Mouse (Mus musculus) embryonic facial prominence, embryonic 11.5 days (tissue): ENCODE data around the gene Vti1a. TPM values are rescaled to one million over a fixed set of nuclear protein-coding genes. Genes with fewer than 3 reads are reported as not detected.

Experiments
- ATAC-seq: fragments of 200-750 bp; cut with Nextera tagmentation; replicated peaks from 2 replicates; pipeline ENCODE4 v1.8.0; 2017; ENCODE audit warnings: low read depth; ENCODE audit not compliant: insufficient number of reproducible peaks, low FRiP score, low TSS enrichment
- DNase-seq: peaks from one replicate; pipeline ENCODE4 v3.0.0-alpha.2; 2015; ENCODE audit warnings: low spot score
- H3K27ac ChIP-seq: fragments of 300-500 bp; sonication (generic); replicated peaks from 2 replicates; pipeline ENCODE4 v1.5.1; 2014; ENCODE audit warnings: mild to moderate bottlenecking, low read depth, low read length, control low read depth
- H3K27me3 ChIP-seq: fragments of 300-500 bp; sonication (generic); 2 replicates; pipeline ENCODE4 v1.6.1; 2014; ENCODE audit warnings: mild to moderate bottlenecking, low read length, moderate library complexity, mixed read lengths; ENCODE audit not compliant: control insufficient read depth, insufficient read depth
- H3K36me3 ChIP-seq: fragments of 300-500 bp; sonication (generic); replicated peaks from 2 replicates; pipeline ENCODE4 v1.6.1; 2014; ENCODE audit warnings: low read depth, mild to moderate bottlenecking, low read length, moderate library complexity, mixed read lengths; ENCODE audit not compliant: control insufficient read depth, insufficient read depth
- H3K4me1 ChIP-seq: fragments of 300-500 bp; sonication (generic); 2 replicates; pipeline ENCODE4 v1.6.1; 2014; ENCODE audit warnings: low read length, mixed read lengths; ENCODE audit not compliant: control insufficient read depth, insufficient read depth
- H3K4me2 ChIP-seq: fragments of 300-500 bp; sonication (generic); 2 replicates; pipeline ENCODE4 v1.6.1; 2014; ENCODE audit warnings: low read depth, mild to moderate bottlenecking, control low read depth, low read length, moderate library complexity
- H3K4me3 ChIP-seq: fragments of 300-500 bp; sonication (generic); 2 replicates; pipeline ENCODE4 v1.5.1; 2014; ENCODE audit warnings: low read depth, low read length, control low read depth
- H3K9ac ChIP-seq: fragments of 300-500 bp; sonication (generic); replicated peaks from 2 replicates; pipeline ENCODE4 v1.6.1; 2014; ENCODE audit warnings: mild to moderate bottlenecking, control low read depth, low read length
- H3K9me3 ChIP-seq: fragments of 300-500 bp; sonication (generic); replicated peaks from 2 replicates; pipeline ENCODE4 v1.6.1; 2016; ENCODE audit warnings: mild to moderate bottlenecking, low read length, inconsistent platforms, mixed read lengths; ENCODE audit not compliant: control insufficient read depth
- WGBS: fragments of 180-500 bp; shearing (Covaris S2); extraction: QIAGEN DNeasy Blood & Tissue Kit; methylation state at CpG from one replicate; pipeline ENCODE4 v1.1.7; 2014; 5-methylcytosine and 5-hydroxymethylcytosine counted together
- polyA plus RNA-seq: library from polyadenylated mRNA; unstranded; fragments of >200 nt; fragmentation: Nextera tagmentation; extraction: Ambion mirVana; gene quantifications from 2 replicates; pipeline ENCODE4 v1.2.1, GENCODE M21; 2014

Gene Vti1a
- polyA plus RNA-seq, 1 experiment from 2014 or later: 22.4 TPM

DNA sequence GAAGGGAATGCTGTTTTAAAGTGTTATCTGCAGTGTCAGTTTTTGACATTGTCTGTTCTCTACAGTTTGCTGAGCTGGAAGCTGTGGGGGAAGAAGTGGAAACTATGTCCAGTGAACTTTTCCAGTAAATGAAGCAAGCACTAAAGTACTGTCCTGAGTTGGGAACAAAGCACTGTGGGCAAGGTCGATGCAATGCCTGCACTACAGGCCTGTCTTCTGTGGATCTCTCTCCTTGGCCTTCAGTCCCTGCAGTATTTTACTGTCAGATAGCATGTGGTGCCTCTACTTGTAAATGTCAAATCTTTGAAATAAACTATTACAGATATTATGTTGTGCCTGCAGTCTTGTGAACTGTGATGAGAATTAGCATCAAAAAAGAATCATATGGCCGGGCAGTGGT, 19.8 kb upstream of the Vti1a start:
- H3K9ac ChIP-seq: no peak overlapping the region
- H3K4me1 ChIP-seq: no peaks in the 10 kb centered on the region
- H3K9me3 ChIP-seq: no peaks in the 10 kb centered on the region
- no peak overlapping the region for H3K4me2 ChIP-seq
- H3K4me3 ChIP-seq: no peak overlapping the region
- DNase-seq (no peak), ATAC-seq (no peak)
- peaks cover 7% of the 10 kb centered on the region for H3K36me3 ChIP-seq
- H3K27me3 ChIP-seq: no peaks in the 10 kb centered on the region
- 89% methylated on average over 2 of the region's 2 CpGs for WGBS
- no peak overlapping the region for H3K27ac ChIP-seq

- H3K27ac ChIP-seq: no peak overlapping the region
- peaks cover 7% of the 10 kb centered on the region for H3K36me3 ChIP-seq
- no peaks in the 10 kb centered on the region for H3K9me3 ChIP-seq
- H3K9ac ChIP-seq: no peak overlapping the region
- no peak overlapping the region for H3K4me3 ChIP-seq
- H3K4me2 ChIP-seq: no peak overlapping the region
- ATAC-seq (no peak), DNase-seq (no peak)
- 89% methylated on average over 2 of the region's 2 CpGs for WGBS
- H3K4me1 ChIP-seq: no peaks in the 10 kb centered on the region
- no peaks in the 10 kb centered on the region for H3K27me3 ChIP-seq
These were observed 18.6 kb upstream of the Vti1a start for GRCm38 (mm10) chr19:55297489-55297888.

DNA sequence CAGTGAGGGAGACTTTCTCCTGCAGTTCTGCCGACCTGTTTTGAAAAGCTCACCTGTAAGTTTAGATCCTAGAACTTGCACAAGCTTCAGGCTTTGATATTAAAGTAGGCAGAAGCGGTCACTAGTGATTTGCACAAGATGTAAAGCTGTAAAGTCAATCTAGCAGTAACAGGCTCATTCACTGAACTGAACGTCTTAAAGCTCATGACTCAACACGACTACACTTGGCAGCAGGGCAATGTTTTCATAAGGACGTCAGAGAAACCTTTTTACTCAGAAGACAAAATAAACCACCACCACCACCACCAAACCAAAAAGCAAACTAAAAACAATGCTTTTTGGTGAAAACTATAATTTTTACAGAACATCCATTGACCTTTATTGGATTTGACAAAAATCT, 18.1 kb upstream of the Vti1a start:
- DNase-seq: no peak
- H3K36me3 ChIP-seq: peaks cover 7% of the 10 kb centered on the region
- no peaks in the 10 kb centered on the region for H3K27me3 ChIP-seq
- no peak overlapping the region for H3K27ac ChIP-seq
- H3K4me3 ChIP-seq: no peak overlapping the region
- H3K4me2 ChIP-seq: no peak overlapping the region
- ATAC-seq: no peak
- H3K9me3 ChIP-seq: no peaks in the 10 kb centered on the region
- H3K9ac ChIP-seq: no peak overlapping the region
- WGBS: 82% methylated on average over 5 of the region's 5 CpGs
- no peaks in the 10 kb centered on the region for H3K4me1 ChIP-seq

- no peak for DNase-seq
- Histone ChIP-seq H3K27ac (no peak overlapping the region), H3K4me2 (no peak overlapping the region), H3K9me3 (no peaks in the 10 kb centered on the region), H3K9ac (no peak overlapping the region), H3K4me1 (no peaks in the 10 kb centered on the region), H3K27me3 (no peaks in the 10 kb centered on the region), H3K36me3 (peaks cover 10% of the 10 kb centered on the region), H3K4me3 (no peak overlapping the region)
- no peak for ATAC-seq
- WGBS: 88% methylated on average over 1 of the region's 1 CpGs
These were observed 16.7 kb upstream of the Vti1a start for GRCm38 (mm10) chr19:55299378-55299777.

DNA sequence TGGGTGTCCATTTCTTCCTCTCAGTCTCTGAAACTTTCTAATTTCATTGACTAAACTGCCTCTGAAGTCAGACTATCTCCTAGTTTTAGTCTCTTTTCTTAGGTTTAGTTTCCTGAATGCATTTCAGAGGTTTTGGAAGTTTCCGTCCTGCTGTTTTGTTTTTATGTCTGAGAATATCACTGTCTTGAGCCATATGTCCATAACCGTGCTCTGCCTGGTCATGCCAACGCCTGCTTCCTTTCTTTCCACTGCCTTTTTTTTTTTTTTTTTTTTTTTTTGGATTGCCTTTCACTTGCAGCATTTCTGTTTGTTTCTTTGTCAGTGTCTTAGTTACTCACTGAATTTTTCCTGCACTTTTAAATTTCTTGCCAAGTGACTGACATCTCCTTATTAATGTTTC, 15.6 kb upstream of the Vti1a start:
- no peaks in the 10 kb centered on the region for H3K9me3 ChIP-seq
- no peaks in the 10 kb centered on the region for H3K4me1 ChIP-seq
- no peak for DNase-seq
- ATAC-seq: no peak
- no peaks in the 10 kb centered on the region for H3K27me3 ChIP-seq
- WGBS: 91% methylated on average over 3 of the region's 3 CpGs
- H3K27ac ChIP-seq: no peak overlapping the region
- no peak overlapping the region for H3K4me2 ChIP-seq
- H3K4me3 ChIP-seq: no peak overlapping the region
- H3K9ac ChIP-seq: no peak overlapping the region
- H3K36me3 ChIP-seq: peaks cover 10% of the 10 kb centered on the region

- no peak overlapping the region for H3K4me3 ChIP-seq
- H3K27me3 ChIP-seq: no peaks in the 10 kb centered on the region
- no peaks in the 10 kb centered on the region for H3K9me3 ChIP-seq
- no peak overlapping the region for H3K27ac ChIP-seq
- DNase-seq (peak; percentile 60), ATAC-seq (no peak)
- H3K36me3 ChIP-seq: peaks cover 5% of the 10 kb centered on the region
- no peaks in the 10 kb centered on the region for H3K4me1 ChIP-seq
- H3K9ac ChIP-seq: no peak overlapping the region
- no peak overlapping the region for H3K4me2 ChIP-seq
These were observed 11.1 kb upstream of the Vti1a start for GRCm38 (mm10) chr19:55305024-55305423.

GRCm38 (mm10) chr19:55311874-55312273, 4.2 kb upstream of the Vti1a start:
- Histone ChIP-seq H3K4me2 (no peak overlapping the region), H3K27ac (no peak overlapping the region), H3K36me3 (no peaks in the 10 kb centered on the region; the same call in 1 of the 2 replicates), H3K9ac (no peak overlapping the region), H3K4me3 (no peak overlapping the region), H3K27me3 (no peaks in the 10 kb centered on the region), H3K9me3 (no peaks in the 10 kb centered on the region), H3K4me1 (no peaks in the 10 kb centered on the region; the same call in 1 of the 2 replicates)
- no peak for DNase-seq
- ATAC-seq: no peak
- WGBS: 92% methylated on average over 8 of the region's 8 CpGs

DNA sequence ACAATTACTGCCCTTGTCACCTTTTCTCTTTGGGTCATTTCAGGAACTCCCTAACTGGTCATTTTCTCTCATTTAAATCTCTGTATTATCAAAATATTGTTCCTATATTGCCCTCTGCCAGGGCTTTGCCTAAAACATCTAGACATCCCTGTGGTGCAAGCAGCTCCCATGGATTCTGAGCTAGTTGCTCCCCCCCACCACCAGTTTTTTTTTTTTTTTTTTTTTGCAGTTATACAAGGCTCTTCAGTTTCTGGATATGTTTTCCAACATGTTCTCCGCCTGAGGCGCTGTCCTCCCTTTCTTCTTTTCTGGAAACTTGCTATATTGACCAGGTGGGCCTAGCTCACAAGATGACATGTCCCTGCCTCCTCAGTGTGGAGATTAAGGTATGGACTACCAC, 2.4 kb upstream of the Vti1a start:
- Histone ChIP-seq H3K9me3 (no peaks in the 10 kb centered on the region), H3K27me3 (no peaks in the 10 kb centered on the region), H3K4me2 (no peak overlapping the region), H3K36me3 (no peaks in the 10 kb centered on the region; the same call in 1 of the 2 replicates), H3K4me1 (no peaks in the 10 kb centered on the region; the same call in 1 of the 2 replicates), H3K27ac (no peak overlapping the region), H3K9ac (no peak overlapping the region), H3K4me3 (no peak overlapping the region)
- no peak for DNase-seq
- no peak for ATAC-seq
- 93% methylated on average over 2 of the region's 2 CpGs for WGBS
